Mouse (Mus musculus) ES-E14 (cell line): ENCODE measurements around the gene Gm20403. TPM values are rescaled to one million over a fixed set of nuclear protein-coding genes. Genes with fewer than 3 reads are reported as not detected.

Experiments used
- DNase-seq: peaks from one replicate; pipeline ENCODE4 v3.0.0-alpha.2; 2013; ENCODE audit warnings: low read depth, low spot score
- H3K27ac ChIP-seq: 2 replicates; pipeline ENCODE4 v1.5.1; 2012; ENCODE audit warnings: low read depth, mild to moderate bottlenecking, low read length, moderate library complexity, mixed read lengths; ENCODE audit not compliant: poor library complexity, insufficient read depth, severe bottlenecking
- H3K36me3 ChIP-seq: 2 replicates; pipeline ENCODE4 v1.6.1; 2012; ENCODE audit warnings: mild to moderate bottlenecking, low read length, moderate library complexity, mixed read lengths; ENCODE audit not compliant: control insufficient read depth, poor library complexity, insufficient read depth, severe bottlenecking
- H3K4me1 ChIP-seq, 2 experiments: fragments of 150-350 bp in 1 of 2; sonication (generic) in 1 of 2; 2 replicates each; pipeline ENCODE4 v1.6.1; 2012; ENCODE audit warnings: low read length in 2 of 2, mild to moderate bottlenecking in 1 of 2, mixed read lengths in 1 of 2; ENCODE audit not compliant: control insufficient read depth in 2 of 2, insufficient read depth in 2 of 2, poor library complexity in 1 of 2
- H3K4me3 ChIP-seq, 2 experiments: fragments of 150-350 bp in 1 of 2; sonication (generic) in 1 of 2; 2 replicates each; pipeline ENCODE4 v1.5.1; 2012; ENCODE audit warnings: low read length in 2 of 2, low read depth in 1 of 2, mild to moderate bottlenecking in 1 of 2, mixed read lengths in 1 of 2; ENCODE audit not compliant: insufficient read depth in 1 of 2, poor library complexity in 1 of 2, severe bottlenecking in 1 of 2
- H3K9ac ChIP-seq: 2 replicates; pipeline ENCODE4 v1.6.1; 2012; ENCODE audit warnings: low read depth, mild to moderate bottlenecking, low read length, mixed read lengths; ENCODE audit not compliant: poor library complexity, insufficient read depth, severe bottlenecking
- H3K9me3 ChIP-seq: fragments of 150-350 bp; sonication (generic); 2 replicates; pipeline ENCODE4 v1.6.1; 2012; ENCODE audit warnings: low read depth, mild to moderate bottlenecking, low read length; ENCODE audit not compliant: control insufficient read depth, insufficient read depth
- CHD2 ChIP-seq: IDR thresholded peaks from 2 replicates; pipeline ENCODE4 v1.6.1; 2014; ENCODE audit warnings: mild to moderate bottlenecking, low read depth, low read length, inconsistent platforms
- HCFC1 ChIP-seq: IDR thresholded peaks from 2 replicates; pipeline ENCODE4 v1.6.1; 2012; ENCODE audit warnings: low read length, inconsistent platforms, borderline replicate concordance; ENCODE audit not compliant: insufficient read depth
- MAFK ChIP-seq: IDR thresholded peaks from 2 replicates; pipeline ENCODE4 v1.6.1; 2014; ENCODE audit warnings: mild to moderate bottlenecking, low read depth, low read length, inconsistent platforms; ENCODE audit not compliant: insufficient read depth
- ZC3H11A ChIP-seq: IDR thresholded peaks from 2 replicates; pipeline ENCODE4 v1.6.1; 2012; ENCODE audit warnings: low read depth, mild to moderate bottlenecking, inconsistent platforms, low read length, borderline replicate concordance
- ZNF384 ChIP-seq: IDR thresholded peaks from 2 replicates; pipeline ENCODE4 v1.6.1; 2012; ENCODE audit warnings: low read depth, low read length, inconsistent platforms
- in situ Hi-C, 2 experiments: fragments of 600-800 bp; cut with MboI; formaldehyde crosslinking; loops; one replicate each; pipeline ENCODE4 v1.15.1; 2025; ENCODE audit warnings: low sequenced_read_pairs in 2 of 2, inconsistent platforms in 1 of 2; ENCODE audit not compliant: unreplicated experiment in 2 of 2
- total RNA-seq: library from RNA; depleted of rRNA; stranded (reverse); fragments of 300-350 nt; gene quantifications from 2 replicates; pipeline ENCODE4 v1.2.3, GENCODE M21; 2012

Gene Gm20403
- total RNA-seq, 1 experiment = not detected

DNA sequence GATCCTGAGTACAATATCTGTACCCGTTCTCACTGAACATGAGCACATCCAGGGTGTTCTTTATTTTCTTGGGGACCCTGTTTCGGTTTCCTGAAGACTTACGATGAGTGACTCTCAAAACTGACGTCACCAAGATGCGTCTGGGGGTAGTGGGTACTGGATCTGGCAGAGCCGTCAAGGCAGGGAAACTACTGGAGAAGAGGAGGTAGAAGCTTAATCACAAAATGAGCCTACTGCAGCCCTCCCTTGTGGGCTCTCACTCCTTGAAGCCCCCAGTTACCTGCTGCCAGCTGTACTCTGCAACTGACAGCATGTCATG is 7.7 kb upstream of the Gm20403 start:
- Histone ChIP-seq H3K9ac (no peak overlapping the region), H3K4me1 (no peaks in the 10 kb centered on the region), H3K36me3 (no peaks in the 10 kb centered on the region), H3K9me3 (no peaks in the 10 kb centered on the region), H3K27ac (no peak overlapping the region), H3K4me3 (peak overlapping the region in 1 of 2 experiments; percentile 39; a peak in 2 of 4 replicates)
- in situ Hi-C loops = no loop called here
- TF ChIP-seq ZC3H11A (no peak), CHD2 (no peak), HCFC1 (no peak), MAFK (no peak), ZNF384 (no peak)
- no peak for DNase-seq

- Histone ChIP-seq H3K36me3 (no peaks in the 10 kb centered on the region), H3K4me3 (peak overlapping the region in 1 of 2 experiments; percentile 39; a peak in 2 of 4 replicates), H3K4me1 (no peaks in the 10 kb centered on the region), H3K9me3 (no peaks in the 10 kb centered on the region), H3K27ac (no peak overlapping the region), H3K9ac (no peak overlapping the region)
- no peak for DNase-seq
- TF ChIP-seq ZC3H11A (no peak), CHD2 (no peak)
- in situ Hi-C loops = no loop called here
These were observed 7.1 kb upstream of the Gm20403 start for GRCm38 (mm10) chr12:54993246-54994067.

GRCm38 (mm10) chr12:54992814-54993213 is 6.5 kb upstream of the Gm20403 start:
- Histone ChIP-seq H3K4me3 (no peak overlapping the region), H3K4me1 (no peaks in the 10 kb centered on the region), H3K36me3 (no peaks in the 10 kb centered on the region), H3K9me3 (no peaks in the 10 kb centered on the region), H3K9ac (no peak overlapping the region), H3K27ac (no peak overlapping the region)
- in situ Hi-C loops = no loop called here
- DNase-seq = no peak
- no peak for TF ChIP-seq CHD2
- TF ChIP-seq HCFC1 = no peak
- TF ChIP-seq ZNF384 = no peak
- TF ChIP-seq ZC3H11A = no peak
- no peak for TF ChIP-seq MAFK

DNA sequence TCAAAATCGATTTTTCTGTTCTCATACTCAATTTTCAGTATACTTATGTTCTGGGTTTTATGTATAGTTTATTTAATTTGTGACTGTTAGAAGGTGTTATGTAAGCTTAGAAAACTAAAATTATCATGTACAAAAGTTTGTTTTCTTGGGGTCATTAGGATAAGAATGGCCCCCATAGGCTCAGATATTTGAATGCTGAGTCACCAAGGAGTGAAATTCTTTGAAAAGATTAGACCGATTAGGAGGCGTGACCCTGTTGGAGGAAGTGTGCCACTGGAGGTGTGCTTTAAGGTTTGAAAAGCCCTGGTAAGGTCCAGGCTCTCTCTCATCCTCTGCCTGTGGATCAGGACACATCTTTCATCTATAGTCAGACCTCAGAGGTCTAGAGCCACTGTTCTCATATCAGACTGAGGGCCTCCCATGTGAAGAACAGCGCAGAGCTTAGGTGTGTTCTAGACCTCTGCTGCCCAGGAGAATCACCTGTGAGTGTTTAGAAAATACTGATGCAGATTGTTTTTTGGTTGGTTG is 2.1 kb upstream of the Gm20403 start:
- no peaks in the 10 kb centered on the region for H3K36me3 ChIP-seq
- no peak overlapping the region for H3K4me3 ChIP-seq
- H3K9me3 ChIP-seq = no peaks in the 10 kb centered on the region
- no peak overlapping the region for H3K9ac ChIP-seq
- 0 out of 4 replicates have a peak, but pooled peaks cover 0 to 3% of the 10 kb centered on the region in 2 experiments for H3K4me1 ChIP-seq
- DNase-seq = no peak
- in situ Hi-C loops = no loop called here
- TF ChIP-seq ZC3H11A (no peak), MAFK (peak; percentile 62)
- no peak overlapping the region for H3K27ac ChIP-seq

GRCm38 (mm10) chr12:54987156-54987555 is 827 bp upstream of the Gm20403 start:
- Histone ChIP-seq H3K4me3 (no peak overlapping the region), H3K9ac (no peak overlapping the region), H3K9me3 (no peaks in the 10 kb centered on the region), H3K4me1 (peaks cover 2 to 3% of the 10 kb centered on the region in 2 experiments; a peak in 1 of 4 replicates), H3K36me3 (no peaks in the 10 kb centered on the region), H3K27ac (no peak overlapping the region)
- in situ Hi-C loops = no loop called here
- TF ChIP-seq ZNF384 (no peak), CHD2 (no peak), HCFC1 (no peak), MAFK (no peak)
- no peak for DNase-seq
